Mouse (Mus musculus) stomach, embryonic 16.5 days (tissue): ENCODE results near the gene Arntl. TPM values are rescaled to one million over a fixed set of nuclear protein-coding genes. Genes with fewer than 3 reads are reported as not detected.

Experiments
- ATAC-seq: fragments of 200-750 bp; cut with Nextera tagmentation; 2 replicates; pipeline ENCODE4 v1.8.0; 2017; ENCODE audit warnings: moderate number of reproducible peaks, moderate TSS enrichment; ENCODE audit not compliant: insufficient read depth, low FRiP score
- H3K27ac ChIP-seq: fragments of 300-500 bp; sonication (generic); 2 replicates; pipeline ENCODE4 v1.5.1; 2014; ENCODE audit warnings: low read length
- H3K27me3 ChIP-seq: fragments of 300-500 bp; sonication (generic); 2 replicates; pipeline ENCODE4 v1.6.1; 2014; ENCODE audit warnings: low read length, control low read depth, mixed read lengths; ENCODE audit not compliant: control insufficient read depth, insufficient read depth
- H3K36me3 ChIP-seq: fragments of 300-500 bp; sonication (generic); 2 replicates; pipeline ENCODE4 v1.6.1; 2014; ENCODE audit warnings: low read length; ENCODE audit not compliant: control insufficient read depth, insufficient read depth
- H3K4me1 ChIP-seq: fragments of 300-500 bp; sonication (generic); 2 replicates; pipeline ENCODE4 v1.6.1; 2014; ENCODE audit warnings: low read length, control low read depth, mixed read lengths; ENCODE audit not compliant: control insufficient read depth, insufficient read depth
- H3K4me2 ChIP-seq: fragments of 300-500 bp; sonication (generic); 2 replicates; pipeline ENCODE4 v1.6.1; 2014; ENCODE audit warnings: low read depth, low read length, mixed read lengths
- H3K4me3 ChIP-seq: fragments of 300-500 bp; sonication (generic); replicated peaks from 2 replicates; pipeline ENCODE4 v1.5.1; 2014; ENCODE audit warnings: mild to moderate bottlenecking, low read length
- H3K9ac ChIP-seq: fragments of 300-500 bp; sonication (generic); 2 replicates; pipeline ENCODE4 v1.6.1; 2014; ENCODE audit warnings: low read length
- H3K9me3 ChIP-seq: fragments of 300-500 bp; sonication (generic); replicated peaks from 2 replicates; pipeline ENCODE4 v1.6.1; 2016; ENCODE audit warnings: low read length, control low read depth; ENCODE audit not compliant: control insufficient read depth
- WGBS: fragments of 180-500 bp; shearing (Covaris S2); extraction: QIAGEN DNeasy Blood & Tissue Kit; methylation state at CpG from one replicate; pipeline ENCODE4 v1.1.7; 2014; 5-methylcytosine and 5-hydroxymethylcytosine counted together
- polyA plus RNA-seq: library from polyadenylated mRNA; unstranded; fragments of >200 nt; fragmentation: Nextera tagmentation; extraction: Ambion mirVana; gene quantifications from 2 replicates; pipeline ENCODE4 v1.2.1, GENCODE M21; 2015

The Arntl gene
- polyA plus RNA-seq, 1 experiment from 2014 or later, result 14.1 TPM

- Histone ChIP-seq H3K4me2 (no peak overlapping the region), H3K9ac (no peak overlapping the region), H3K27me3 (no peaks in the 10 kb centered on the region), H3K4me1 (no peaks in the 10 kb centered on the region), H3K9me3 (no peaks in the 10 kb centered on the region), H3K27ac (no peak overlapping the region), H3K36me3 (no peaks in the 10 kb centered on the region), H3K4me3 (no peak overlapping the region)
- no peak for ATAC-seq
- 82% methylated on average over 3 of the region's 3 CpGs for WGBS
These were observed 12.6 kb downstream of the Arntl start for GRCm38 (mm10) chr7:113219864-113220263.

GRCm38 (mm10) chr7:113220691-113221238 is 13.5 kb downstream of the Arntl start:
- 75% methylated on average over 6 of the region's 6 CpGs for WGBS
- Histone ChIP-seq H3K36me3 (no peaks in the 10 kb centered on the region), H3K9ac (no peak overlapping the region), H3K4me3 (no peak overlapping the region), H3K9me3 (no peaks in the 10 kb centered on the region), H3K27me3 (no peaks in the 10 kb centered on the region), H3K27ac (no peak overlapping the region), H3K4me2 (no peak overlapping the region), H3K4me1 (no peaks in the 10 kb centered on the region)
- ATAC-seq, result no peak

DNA sequence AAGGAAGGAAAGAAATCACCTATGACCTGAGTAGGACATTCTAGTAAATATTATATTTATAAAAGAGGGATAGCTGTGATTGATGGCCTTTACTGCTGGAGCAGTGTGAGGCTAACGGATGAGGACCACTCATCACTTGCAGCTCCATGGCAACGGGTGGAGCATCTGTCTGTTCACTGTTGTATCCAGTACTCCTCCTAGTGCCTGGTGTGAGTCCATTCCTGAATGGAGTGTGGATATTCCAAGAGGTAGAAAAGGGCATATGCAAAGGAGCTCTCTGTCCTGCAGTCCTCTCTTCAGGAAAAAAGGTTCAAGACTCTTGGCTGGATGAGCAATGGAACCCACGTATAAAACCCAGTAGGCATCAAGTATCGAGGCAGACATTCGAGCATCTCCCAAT is 15.6 kb downstream of the Arntl start:
- Histone ChIP-seq H3K4me3 (no peak overlapping the region), H3K4me2 (no peak overlapping the region), H3K36me3 (no peaks in the 10 kb centered on the region), H3K4me1 (0 out of 2 replicates have a peak, but pooled peaks cover under 1% of the 10 kb centered on the region), H3K27ac (no peak overlapping the region), H3K9me3 (no peaks in the 10 kb centered on the region), H3K9ac (no peak overlapping the region), H3K27me3 (no peaks in the 10 kb centered on the region)
- WGBS, result 78% methylated on average over 5 of the region's 5 CpGs
- no peak for ATAC-seq

GRCm38 (mm10) chr7:113224620-113225019 is 17.4 kb downstream of the Arntl start:
- 0 out of 2 replicates have a peak, but pooled peaks cover 3% of the 10 kb centered on the region for H3K4me1 ChIP-seq
- ATAC-seq, result no peak
- no peak overlapping the region for H3K4me2 ChIP-seq
- WGBS, result 100% methylated on average over 1 of the region's 1 CpGs
- no peak overlapping the region for H3K4me3 ChIP-seq
- H3K9ac ChIP-seq, result no peak overlapping the region
- no peaks in the 10 kb centered on the region for H3K9me3 ChIP-seq
- H3K36me3 ChIP-seq, result no peaks in the 10 kb centered on the region
- H3K27me3 ChIP-seq, result no peaks in the 10 kb centered on the region
- no peak overlapping the region for H3K27ac ChIP-seq

GRCm38 (mm10) chr7:113228498-113228897 is 21.2 kb downstream of the Arntl start:
- no peaks in the 10 kb centered on the region for H3K36me3 ChIP-seq
- no peaks in the 10 kb centered on the region for H3K27me3 ChIP-seq
- no peak overlapping the region for H3K4me2 ChIP-seq
- H3K9me3 ChIP-seq, result no peaks in the 10 kb centered on the region
- H3K4me1 ChIP-seq, result 0 out of 2 replicates have a peak, but pooled peaks cover 3% of the 10 kb centered on the region
- H3K4me3 ChIP-seq, result no peak overlapping the region
- no peak overlapping the region for H3K27ac ChIP-seq
- no peak for ATAC-seq
- 68% methylated on average over 6 of the region's 6 CpGs for WGBS
- H3K9ac ChIP-seq, result no peak overlapping the region

GRCm38 (mm10) chr7:113236135-113236534 is 28.9 kb downstream of the Arntl start:
- Histone ChIP-seq H3K9ac (no peak overlapping the region), H3K9me3 (no peaks in the 10 kb centered on the region), H3K27ac (peak overlapping the region; percentile 46), H3K4me3 (no peak overlapping the region), H3K27me3 (no peaks in the 10 kb centered on the region), H3K36me3 (no peaks in the 10 kb centered on the region), H3K4me2 (no peak overlapping the region), H3K4me1 (peaks cover 14% of the 10 kb centered on the region)
- no peak for ATAC-seq
- WGBS, result 86% methylated on average over 8 of the region's 8 CpGs

DNA sequence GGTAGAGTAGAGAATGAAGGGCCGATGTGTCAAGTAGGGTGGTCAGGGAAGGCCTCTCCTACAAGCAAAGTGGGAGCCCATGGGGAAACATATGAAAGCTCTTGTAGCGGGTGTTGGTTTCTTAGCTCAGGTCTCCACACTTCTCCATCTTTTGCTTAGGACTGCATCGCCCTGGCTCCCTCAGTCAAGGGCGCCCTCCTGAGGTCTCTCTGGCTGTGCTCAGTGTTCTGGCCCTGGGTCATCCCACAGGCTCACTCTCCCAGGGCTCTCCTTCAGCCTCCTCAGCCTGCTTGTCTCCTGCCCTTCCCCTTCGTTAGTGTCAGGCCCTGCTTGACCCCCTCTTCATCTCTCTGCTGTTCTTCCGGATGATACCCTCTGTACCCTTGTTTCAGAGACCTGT is 31.1 kb downstream of the Arntl start:
- WGBS, result 84% methylated on average over 6 of the region's 6 CpGs
- Histone ChIP-seq H3K27me3 (no peaks in the 10 kb centered on the region), H3K27ac (peak overlapping the region; percentile 27; the same call in 1 of the 2 replicates), H3K4me1 (peaks cover 36% of the 10 kb centered on the region), H3K9ac (no peak overlapping the region), H3K4me2 (no peak overlapping the region), H3K9me3 (no peaks in the 10 kb centered on the region), H3K4me3 (no peak overlapping the region), H3K36me3 (no peaks in the 10 kb centered on the region)
- ATAC-seq, result no peak

GRCm38 (mm10) chr7:113239448-113240130 is 32.3 kb downstream of the Arntl start:
- Histone ChIP-seq H3K27me3 (no peaks in the 10 kb centered on the region), H3K9me3 (no peaks in the 10 kb centered on the region), H3K4me1 (peaks cover 36% of the 10 kb centered on the region), H3K4me3 (no peak overlapping the region), H3K36me3 (no peaks in the 10 kb centered on the region), H3K27ac (peak overlapping the region; percentile 82), H3K9ac (no peak overlapping the region), H3K4me2 (peak overlapping the region; percentile 33; the same call in 1 of the 2 replicates)
- 57% methylated on average over 4 of the region's 4 CpGs for WGBS
- ATAC-seq, result peak; percentile 90

GRCm38 (mm10) chr7:113240438-113240837 is 33.2 kb downstream of the Arntl start:
- no peak for ATAC-seq
- Histone ChIP-seq H3K27me3 (no peaks in the 10 kb centered on the region), H3K4me1 (peaks cover 36% of the 10 kb centered on the region), H3K4me2 (peak overlapping the region; percentile 16; the same call in 1 of the 2 replicates), H3K9me3 (no peaks in the 10 kb centered on the region), H3K36me3 (no peaks in the 10 kb centered on the region), H3K4me3 (no peak overlapping the region), H3K27ac (peak overlapping the region; percentile 73), H3K9ac (no peak overlapping the region)
- WGBS, result 41% methylated on average over 1 of the region's 1 CpGs
